Mouse (Mus musculus): ENCODE measurements around the gene Zcchc9. TPM values are rescaled to one million over a fixed set of nuclear protein-coding genes. Genes with fewer than 3 reads are reported as not detected.
"Not testable (repeated sequence)": the region's sequence is repeated elsewhere in the genome, so short reads cannot be mapped to it uniquely, and the experiment has no call there.

The Zcchc9 gene
- polyA plus RNA-seq (2012; rRNA removed): 13.6 and 17.4 TPM in 2 replicates

GRCm38 (mm10) chr13:91807155-91807839 is at the start of gene Zcchc9:
Zcchc9 (minus strand) TSS chr13:91807705.
- DNase-seq (ENCODE audit: low read depth): peak; percentile 37

DNA sequence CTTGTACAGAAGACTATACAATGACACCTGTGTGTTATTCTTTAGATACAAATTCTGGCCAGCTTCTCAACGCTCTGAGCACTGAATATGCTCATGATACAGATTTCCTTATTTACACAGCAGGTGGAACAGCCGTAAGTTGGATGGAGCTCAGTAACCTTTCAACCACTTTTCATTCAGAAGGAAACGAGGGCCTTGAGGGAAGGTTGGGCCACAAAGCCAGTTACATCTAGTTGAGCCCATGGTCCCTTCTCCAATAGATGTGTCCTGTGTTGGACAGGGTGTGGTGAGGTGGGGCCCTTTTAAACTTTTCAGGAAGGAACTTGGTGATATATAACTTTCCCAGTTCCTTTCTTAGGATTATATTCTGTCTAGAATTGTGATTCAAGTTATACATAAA is 46.9 kb upstream of the Zcchc9 start:
- no peak for DNase-seq (ENCODE audit: low read depth)

GRCm38 (mm10) chr13:91827876-91828275 is 20.4 kb upstream of the Zcchc9 start:
- no peak for DNase-seq (ENCODE audit: low read depth)

DNA sequence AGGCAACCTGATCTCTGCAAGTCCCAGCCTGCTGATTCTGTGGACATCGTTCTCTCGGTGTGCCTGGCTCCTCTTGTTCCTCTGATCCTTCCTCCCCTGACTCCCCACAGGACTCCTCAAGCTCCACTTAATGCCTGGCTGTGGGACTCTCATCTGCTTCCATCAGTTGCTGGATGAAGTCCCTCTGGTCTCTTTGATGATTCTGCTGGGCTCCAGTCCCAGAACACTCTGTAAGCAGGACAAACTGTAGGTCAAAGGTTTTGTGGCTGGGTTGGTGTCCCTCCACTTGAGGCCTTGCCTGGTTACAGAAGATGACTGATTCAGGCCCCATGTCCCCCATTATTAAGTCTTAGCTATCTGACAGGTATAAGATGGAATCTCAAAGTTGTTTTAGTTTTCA is 18.6 kb upstream of the Zcchc9 start:
- no peak for DNase-seq (ENCODE audit: low read depth)

- no peak for DNase-seq (ENCODE audit: low read depth)
These were observed 17.5 kb upstream of the Zcchc9 start for GRCm38 (mm10) chr13:91824845-91825550.

DNA sequence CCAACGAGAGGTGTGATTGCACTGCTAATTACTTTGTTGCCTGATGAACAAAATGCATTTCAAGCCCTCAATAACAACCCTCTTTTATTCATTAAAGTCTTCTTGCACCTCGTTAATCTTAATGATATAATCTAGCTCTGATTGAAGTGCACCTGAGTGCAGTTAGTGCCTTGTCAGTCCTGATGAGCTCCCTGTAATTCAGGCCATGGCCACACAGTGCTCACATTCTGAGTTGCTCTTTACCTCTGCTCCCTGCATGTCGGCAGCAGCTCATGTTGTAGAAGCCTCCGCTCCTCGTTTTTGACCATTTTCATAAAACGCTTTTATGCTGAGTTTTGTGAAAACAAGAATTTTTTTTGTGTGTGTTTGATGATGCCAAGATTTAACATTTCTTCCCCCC is 16.2 kb upstream of the Zcchc9 start:
- DNase-seq (ENCODE audit: low read depth): no peak

GRCm38 (mm10) chr13:91814670-91815069 is 7.2 kb upstream of the Zcchc9 start:
- DNase-seq (ENCODE audit: low read depth): no peak

DNA sequence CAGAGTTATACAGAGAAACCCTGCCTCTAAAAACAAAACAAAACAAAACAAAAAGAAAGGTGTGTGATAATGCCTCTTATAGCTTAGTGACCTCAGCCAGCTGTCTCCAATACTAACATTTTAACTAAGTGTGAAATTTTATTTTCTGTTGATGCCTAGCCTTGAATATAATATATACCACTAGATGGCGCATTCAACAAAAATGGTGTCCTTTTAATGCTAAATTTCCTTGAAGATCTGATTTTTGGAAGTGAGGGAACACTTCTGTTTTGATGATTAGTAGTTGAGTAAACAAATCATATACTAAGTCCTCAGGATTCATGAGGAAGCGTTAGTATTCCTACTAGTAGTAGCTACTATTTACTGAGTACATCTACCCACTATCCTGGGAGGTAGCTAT is 2.0 kb upstream of the Zcchc9 start:
- DNase-seq (ENCODE audit: low read depth): no peak

DNA sequence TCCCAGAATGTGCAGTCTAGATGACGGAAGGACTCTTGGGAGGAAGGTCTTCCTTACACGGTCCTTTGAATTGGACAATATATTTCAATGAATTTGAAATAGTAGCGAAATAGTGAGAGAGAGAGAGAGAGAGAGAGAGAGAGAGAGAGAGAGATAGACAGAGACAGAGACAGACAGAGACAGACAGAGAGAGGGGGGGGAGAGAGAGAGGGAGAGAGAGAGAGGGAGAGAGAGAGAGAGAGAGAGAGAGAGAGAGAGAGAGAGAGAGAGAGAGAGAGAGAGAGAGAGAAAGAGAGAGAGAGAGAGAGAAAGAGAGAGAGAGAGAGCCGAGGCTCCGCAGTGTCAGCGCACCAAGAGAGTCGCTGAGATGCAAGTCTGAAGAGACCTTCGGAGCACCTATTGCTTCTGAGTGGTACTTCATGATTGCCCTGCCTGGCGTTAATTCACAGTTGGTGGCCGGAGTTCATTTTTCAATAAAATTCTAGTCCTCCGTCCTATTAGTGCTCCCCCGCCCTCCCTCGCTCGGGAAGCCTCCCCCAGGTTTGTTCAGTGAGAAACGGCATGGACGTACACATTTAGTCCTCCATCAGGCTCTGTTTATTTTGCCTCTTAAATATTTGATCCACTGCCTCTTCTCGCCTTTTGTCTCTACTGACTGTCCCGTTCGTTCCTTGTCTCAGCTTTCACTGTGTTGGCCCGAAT is 520 bp upstream of the Zcchc9 start:
- no peak for DNase-seq (ENCODE audit: low read depth)

GRCm38 (mm10) chr13:91801726-91802125 is 5.8 kb downstream of the Zcchc9 start:
- no peak for DNase-seq (ENCODE audit: low read depth)

- no peak for DNase-seq (ENCODE audit: low read depth)
These were observed 10.1 kb downstream of the Zcchc9 start for GRCm38 (mm10) chr13:91797442-91797841.

- DNase-seq (ENCODE audit: low read depth): no peak
These were observed 10.6 kb downstream of the Zcchc9 start for GRCm38 (mm10) chr13:91796916-91797315.

DNA sequence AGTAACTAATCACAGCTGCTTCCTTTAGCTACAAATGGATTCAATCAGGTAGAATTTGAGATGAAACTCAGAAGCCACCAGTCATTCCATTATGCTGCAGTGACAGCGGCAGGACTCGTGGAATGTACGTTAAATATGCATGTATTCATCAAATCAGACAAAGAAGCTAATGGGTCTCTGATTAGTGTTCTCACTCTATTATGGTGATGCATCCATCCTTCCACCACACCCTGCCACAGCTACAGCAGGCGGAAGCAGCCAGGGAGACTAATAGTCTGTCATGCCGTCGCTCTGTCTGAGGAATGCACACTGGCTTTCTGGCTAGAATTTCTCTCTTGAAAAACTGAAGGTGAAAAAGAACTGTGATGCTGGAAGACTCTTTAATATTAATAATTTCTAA is 11.5 kb downstream of the Zcchc9 start:
- no peak for DNase-seq (ENCODE audit: low read depth)

GRCm38 (mm10) chr13:91795593-91795992 is 11.9 kb downstream of the Zcchc9 start:
- no peak for DNase-seq (ENCODE audit: low read depth)

GRCm38 (mm10) chr13:91794926-91795436 is 12.5 kb downstream of the Zcchc9 start:
- DNase-seq (ENCODE audit: low read depth): no peak

DNA sequence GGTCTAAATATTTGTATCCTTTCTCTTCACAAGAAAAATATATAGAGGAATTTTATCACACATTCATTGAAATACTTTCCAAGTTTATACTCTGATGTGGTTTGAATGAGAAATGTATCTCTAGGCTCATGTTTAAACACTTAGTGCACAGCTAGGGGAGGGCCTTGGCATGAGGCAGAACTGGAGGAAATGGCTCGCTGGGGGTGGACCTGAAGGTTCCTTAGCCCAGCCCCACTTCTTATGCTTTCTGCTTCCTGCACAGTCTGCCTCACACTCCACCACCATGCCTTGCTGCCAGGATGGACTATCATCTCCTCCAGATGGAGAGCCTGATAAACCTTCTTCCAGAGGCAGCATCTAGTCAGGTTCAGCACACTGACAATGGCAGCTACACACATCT is 15.5 kb downstream of the Zcchc9 start:
- no peak for DNase-seq (ENCODE audit: low read depth)

DNA sequence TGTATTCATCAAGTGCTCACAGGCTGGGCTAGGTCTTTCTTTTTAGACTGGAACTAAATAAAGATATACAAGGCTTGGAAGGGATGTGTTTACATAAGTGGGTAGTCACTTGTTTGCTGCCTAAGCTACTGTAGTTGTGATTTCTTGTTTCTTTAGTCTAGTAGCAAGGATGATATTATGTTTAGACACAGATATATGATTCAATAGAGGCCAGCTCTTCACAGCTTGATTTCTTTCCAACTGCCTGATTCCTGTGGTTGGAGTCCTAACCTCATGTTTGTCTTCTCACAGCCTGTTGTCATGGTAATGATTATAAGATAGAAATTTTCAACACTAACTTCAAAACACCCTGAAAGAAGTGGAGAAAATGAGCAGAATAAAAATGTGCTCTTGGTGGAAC is 27.6 kb downstream of the Zcchc9 start:
- no peak for DNase-seq (ENCODE audit: low read depth)

DNA sequence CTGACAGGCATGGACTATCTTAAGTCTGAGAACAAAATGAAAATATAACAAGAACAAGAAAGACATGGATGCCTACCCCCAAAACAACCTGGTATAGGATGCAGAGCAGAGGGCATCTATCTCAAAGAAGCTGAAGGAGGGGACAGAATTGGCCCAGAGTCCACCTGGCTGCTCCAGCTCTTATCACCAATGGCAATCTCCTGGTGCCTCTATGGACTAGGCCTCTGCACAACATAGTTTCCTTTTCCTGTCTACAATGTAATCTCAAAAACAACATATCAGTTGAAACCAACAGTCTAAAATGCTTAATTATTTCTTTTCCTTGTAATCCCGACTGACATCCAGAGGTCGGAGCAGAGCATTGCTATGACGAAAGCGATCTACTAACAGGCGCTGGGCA is 29.4 kb downstream of the Zcchc9 start:
- DNase-seq (ENCODE audit: low read depth): no peak

DNA sequence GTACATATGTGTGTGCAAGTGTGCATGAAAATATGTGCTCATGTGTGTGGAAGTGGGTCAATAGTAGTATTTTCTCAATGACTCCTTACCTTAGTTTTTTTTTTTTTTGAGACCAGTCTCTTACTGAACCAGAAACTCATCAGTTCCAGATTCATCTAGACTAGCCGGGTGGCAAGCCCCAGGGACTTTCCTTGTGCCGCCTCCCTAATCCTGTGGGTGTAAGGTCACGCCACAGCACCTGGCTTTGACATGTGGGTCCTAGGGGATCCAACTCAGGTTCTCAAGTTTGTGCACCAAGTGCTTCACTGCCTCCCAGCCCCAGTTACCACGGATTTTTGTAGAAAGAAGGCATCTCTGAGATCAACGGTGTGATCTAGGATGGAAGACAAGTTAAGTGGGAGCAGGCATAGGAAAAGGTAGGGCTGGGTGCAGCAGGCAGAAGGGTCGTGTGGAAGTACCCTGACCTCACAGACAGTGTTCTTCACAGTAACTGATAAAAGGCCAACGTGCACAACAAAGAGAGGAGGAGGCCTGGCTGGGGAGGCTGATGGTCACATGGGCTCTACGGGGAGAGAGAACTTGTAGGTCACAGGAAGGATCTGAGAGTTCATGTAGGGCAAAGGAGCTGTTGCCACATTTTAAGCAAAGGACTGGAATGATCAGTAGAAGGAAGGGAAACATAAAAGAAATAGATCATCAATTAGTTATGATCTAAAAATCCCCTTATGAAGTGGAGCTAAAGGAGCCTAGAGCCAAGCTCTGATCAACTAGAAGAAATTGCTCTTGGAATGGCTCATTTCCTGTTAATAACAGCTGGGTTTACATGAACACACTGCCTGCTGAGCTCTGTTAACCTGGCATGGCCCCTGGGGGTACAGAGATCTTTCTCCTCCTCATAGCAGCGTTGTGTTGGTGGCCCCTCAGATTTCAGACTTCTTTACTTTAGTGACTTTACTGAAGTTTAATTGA is 38.5 kb downstream of the Zcchc9 start:
- no peak for DNase-seq (ENCODE audit: low read depth)

GRCm38 (mm10) chr13:91765627-91766026 is 41.9 kb downstream of the Zcchc9 start:
- no peak for DNase-seq (ENCODE audit: low read depth)

- DNase-seq (ENCODE audit: low read depth): not testable (repeated sequence)
These were observed 43.9 kb downstream of the Zcchc9 start for GRCm38 (mm10) chr13:91763654-91764053.

Measured in gonadal fat pad, adult 2 months (tissue).